Mouse (Mus musculus) duodenum, adult 2 months (tissue): ENCODE measurements around the gene P4ha3. TPM values are rescaled to one million over a fixed set of nuclear protein-coding genes. Genes with fewer than 3 reads are reported as not detected.

Experiments
- polyA plus RNA-seq: library from polyadenylated mRNA; depleted of rRNA; stranded (reverse); fragments of >200 nt; gene quantifications from 2 replicates; pipeline ENCODE4 v1.2.3, GENCODE M21; 2012; ENCODE audit warnings: low replicate concordance; rRNA removed

The P4ha3 gene
- polyA plus RNA-seq, result 0.11 and 0.15 TPM in 2 replicates

GRCm38 (mm10) chr7:100285383-100285782, at the start of gene P4ha3:
Gene P4ha3, plus strand, starts transcription at chr7:100285520.

Other genes starting within 250 kb of the P4ha3 start
- 2.6 TPM in 2 replicates for gene Pold3, start 164.0 kb upstream of the P4ha3 start, polyA plus RNA-seq
- 15.2 and 16.9 TPM in 2 replicates for gene Lipt2, start 126.2 kb upstream of the P4ha3 start, polyA plus RNA-seq
- gene Kcne3, start 109.0 kb upstream of the P4ha3 start, polyA plus RNA-seq, result 70.9 and 195 TPM in 2 replicates
- 0.82 and 4.2 TPM in 2 replicates for gene Pgm2l1, start 58.1 kb upstream of the P4ha3 start, polyA plus RNA-seq
- gene C2cd3, start 86.7 kb downstream of the P4ha3 start, polyA plus RNA-seq, result 8.4 and 18.8 TPM in 2 replicates
- 58.7 and 206 TPM in 2 replicates for gene Ppme1, start 86.8 kb downstream of the P4ha3 start, polyA plus RNA-seq
- 0.41 TPM in 2 replicates for gene Ucp3, start 187.5 kb downstream of the P4ha3 start, polyA plus RNA-seq
- gene Ucp2, start 207.8 kb downstream of the P4ha3 start, polyA plus RNA-seq, result 908 and 1,967 TPM in 2 replicates
- gene Dnajb13, start 229.4 kb downstream of the P4ha3 start, polyA plus RNA-seq, result 0.36 TPM in 1 of 2 replicates, not detected in the other